Mouse (Mus musculus): ENCODE results near the gene Spata32. TPM values are rescaled to one million over a fixed set of nuclear protein-coding genes. Genes with fewer than 3 reads are reported as not detected.

The Spata32 gene
- polyA plus RNA-seq, 1 experiment from 2014 or later, result 1.3 TPM

DNA sequence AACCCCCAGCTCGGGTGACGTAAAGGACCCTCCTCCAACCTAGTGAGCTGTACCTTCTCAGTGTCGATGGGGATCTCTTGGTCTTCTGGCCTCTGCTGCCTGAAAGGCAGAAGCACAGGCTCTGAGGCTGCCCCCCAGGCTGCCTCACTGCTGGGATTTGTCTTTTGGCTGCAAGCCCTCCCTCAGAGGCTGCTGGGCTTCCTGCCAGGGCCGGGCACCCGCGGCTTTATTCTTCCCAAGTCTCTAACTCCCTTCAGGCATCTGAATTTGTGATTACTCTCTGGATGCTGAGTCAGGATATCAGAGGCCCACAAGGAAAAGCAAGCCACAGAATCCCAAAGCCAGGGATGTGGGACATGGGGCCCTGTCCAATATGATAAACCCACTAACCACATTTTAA is 16.6 kb downstream of the Spata32 start:
- Histone ChIP-seq H3K4me3 (ENCODE audit: low read length) (no peak overlapping the region), H3K27ac (ENCODE audit: low read depth, low read length) (0 out of 2 replicates have a peak overlapping the region, but pooled peaks have one; percentile 24), H3K4me1 (ENCODE audit: control insufficient read depth, insufficient read depth, low read depth, low read length) (peaks cover 17% of the 10 kb centered on the region), H3K9me3 (ENCODE audit: control insufficient read depth, low read length) (no peaks in the 10 kb centered on the region), H3K36me3 (ENCODE audit: control insufficient read depth, insufficient read depth, low read length) (peaks cover under 1% of the 10 kb centered on the region; the same call in 1 of the 2 replicates), H3K27me3 (replicated peaks; ENCODE audit: control insufficient read depth, insufficient read depth, low read length) (peaks cover 15% of the 10 kb centered on the region), H3K9ac (ENCODE audit: low read depth, low read length) (no peak overlapping the region), H3K4me2 (ENCODE audit: low read length) (no peak overlapping the region)
- 6% methylated on average over 6 of the region's 6 CpGs for WGBS
- ATAC-seq, result peak; percentile 52

DNA sequence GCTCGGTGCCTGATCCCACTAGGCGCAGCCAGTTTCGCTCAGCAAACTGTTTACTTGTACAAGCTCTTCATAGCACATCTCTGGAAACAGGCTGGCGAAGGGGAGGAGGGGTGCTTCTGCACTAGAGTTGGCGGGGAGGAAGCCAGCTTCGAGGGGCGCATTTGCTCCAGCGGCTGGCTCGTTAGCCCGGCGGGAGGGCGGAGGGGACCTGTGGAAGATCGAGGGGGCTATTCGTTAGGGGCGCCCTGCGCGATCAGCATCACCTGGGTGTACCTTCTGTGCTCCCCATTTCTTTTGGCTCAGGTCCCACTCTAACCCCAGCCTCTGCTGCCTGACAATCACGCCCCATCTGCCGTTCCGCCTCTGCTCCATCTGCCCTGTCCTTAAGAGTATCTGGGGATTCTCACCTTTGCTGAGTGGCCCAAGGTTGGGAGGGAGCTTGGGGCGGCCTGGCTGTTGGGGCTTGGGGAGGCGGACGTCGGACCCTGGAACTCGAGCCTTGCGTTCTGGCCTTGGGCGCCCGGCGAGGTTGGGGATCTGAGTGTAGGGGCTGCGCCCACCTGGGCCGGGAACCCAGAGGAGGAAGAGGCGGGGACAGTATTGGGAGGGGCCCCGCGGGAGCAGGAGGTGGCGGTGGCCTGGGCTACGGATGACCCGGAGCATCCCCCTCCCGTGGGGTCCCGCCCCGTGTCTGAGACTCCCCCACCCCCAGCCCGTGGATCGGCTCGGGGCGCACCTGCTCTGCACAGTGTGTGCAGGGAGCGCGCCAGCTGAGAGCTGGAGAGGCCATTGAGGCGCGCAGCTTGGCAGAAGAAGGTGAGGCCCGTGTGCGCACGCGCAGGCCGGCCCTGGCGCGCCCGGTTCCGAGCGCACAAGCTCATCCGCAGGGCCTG is 19.1 kb downstream of the Spata32 start:
- peak overlapping the region; percentile 72 for H3K9ac ChIP-seq (ENCODE audit: low read depth, low read length)
- peak overlapping the region; percentile 4; the same call in 1 of the 2 replicates for H3K27ac ChIP-seq (ENCODE audit: low read depth, low read length)
- H3K36me3 ChIP-seq (ENCODE audit: control insufficient read depth, insufficient read depth, low read length), result peaks cover 7% of the 10 kb centered on the region
- WGBS, result 2% methylated on average over 55 of the region's 59 CpGs
- peak overlapping the region; percentile 50 for H3K4me3 ChIP-seq (ENCODE audit: low read length)
- ATAC-seq, result peak; percentile 83
- peaks cover 34% of the 10 kb centered on the region for H3K27me3 ChIP-seq (replicated peaks; ENCODE audit: control insufficient read depth, insufficient read depth, low read length)
- no peaks in the 10 kb centered on the region for H3K9me3 ChIP-seq (ENCODE audit: control insufficient read depth, low read length)
- H3K4me2 ChIP-seq (ENCODE audit: low read length), result peak overlapping the region; percentile 88
- H3K4me1 ChIP-seq (ENCODE audit: control insufficient read depth, insufficient read depth, low read depth, low read length), result peaks cover 17% of the 10 kb centered on the region

DNA sequence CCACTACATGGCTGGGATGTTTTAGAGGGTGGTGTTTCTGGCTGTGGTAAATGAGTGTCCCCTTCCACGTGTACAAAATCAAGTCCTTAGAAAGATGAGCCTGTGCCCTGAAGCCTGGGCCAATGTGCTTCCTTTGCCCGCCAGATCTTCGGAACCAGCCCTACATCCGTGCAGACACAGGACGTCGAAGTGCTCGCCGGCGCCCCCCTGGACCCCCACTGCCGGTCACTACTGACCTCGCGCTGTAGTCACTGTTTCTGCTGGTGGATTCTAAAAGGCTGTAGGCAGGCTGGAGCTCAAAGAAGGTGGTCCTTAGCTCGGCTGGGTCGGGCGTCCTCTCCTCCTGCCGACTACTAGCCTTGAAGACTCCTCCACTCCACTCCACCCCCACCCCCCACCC is 19.9 kb downstream of the Spata32 start:
- Histone ChIP-seq H3K9ac (ENCODE audit: low read depth, low read length) (no peak overlapping the region; the same call in 1 of the 2 replicates), H3K4me2 (ENCODE audit: low read length) (peak overlapping the region; percentile 88), H3K27ac (ENCODE audit: low read depth, low read length) (no peak overlapping the region), H3K4me1 (ENCODE audit: control insufficient read depth, insufficient read depth, low read depth, low read length) (peaks cover 17% of the 10 kb centered on the region), H3K27me3 (replicated peaks; ENCODE audit: control insufficient read depth, insufficient read depth, low read length) (peaks cover 41% of the 10 kb centered on the region), H3K4me3 (ENCODE audit: low read length) (peak overlapping the region; percentile 50; the same call in 1 of the 2 replicates), H3K9me3 (ENCODE audit: control insufficient read depth, low read length) (no peaks in the 10 kb centered on the region), H3K36me3 (ENCODE audit: control insufficient read depth, insufficient read depth, low read length) (peaks cover 7% of the 10 kb centered on the region)
- WGBS, result 6% methylated on average over 13 of the region's 16 CpGs
- ATAC-seq, result no peak

DNA sequence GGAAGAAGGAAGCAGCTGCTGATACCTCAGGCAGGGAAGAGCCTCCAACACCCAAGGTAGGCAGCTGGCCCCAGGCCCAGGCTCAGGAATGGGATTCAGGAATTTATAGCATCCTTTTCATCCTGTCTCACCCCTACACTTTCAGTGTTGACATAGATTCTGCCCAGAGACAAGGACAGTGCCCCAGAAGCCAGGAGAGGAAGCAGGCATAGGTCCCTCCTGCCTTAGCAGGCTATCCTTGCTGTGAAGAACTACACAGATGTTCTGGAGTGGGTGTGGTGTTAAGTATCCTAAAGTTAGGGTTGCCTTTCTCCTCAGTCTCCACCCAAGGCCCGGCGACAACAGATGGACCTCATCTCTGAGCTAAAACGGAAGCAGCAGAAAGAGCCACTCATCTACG is 20.9 kb downstream of the Spata32 start:
- Histone ChIP-seq H3K9me3 (ENCODE audit: control insufficient read depth, low read length) (no peaks in the 10 kb centered on the region), H3K36me3 (ENCODE audit: control insufficient read depth, insufficient read depth, low read length) (peaks cover 7% of the 10 kb centered on the region), H3K27ac (ENCODE audit: low read depth, low read length) (no peak overlapping the region), H3K27me3 (replicated peaks; ENCODE audit: control insufficient read depth, insufficient read depth, low read length) (peaks cover 48% of the 10 kb centered on the region), H3K9ac (ENCODE audit: low read depth, low read length) (no peak overlapping the region), H3K4me3 (ENCODE audit: low read length) (no peak overlapping the region), H3K4me2 (ENCODE audit: low read length) (no peak overlapping the region), H3K4me1 (ENCODE audit: control insufficient read depth, insufficient read depth, low read depth, low read length) (peaks cover 24% of the 10 kb centered on the region)
- WGBS, result 95% methylated on average over 4 of the region's 4 CpGs
- no peak for ATAC-seq

DNA sequence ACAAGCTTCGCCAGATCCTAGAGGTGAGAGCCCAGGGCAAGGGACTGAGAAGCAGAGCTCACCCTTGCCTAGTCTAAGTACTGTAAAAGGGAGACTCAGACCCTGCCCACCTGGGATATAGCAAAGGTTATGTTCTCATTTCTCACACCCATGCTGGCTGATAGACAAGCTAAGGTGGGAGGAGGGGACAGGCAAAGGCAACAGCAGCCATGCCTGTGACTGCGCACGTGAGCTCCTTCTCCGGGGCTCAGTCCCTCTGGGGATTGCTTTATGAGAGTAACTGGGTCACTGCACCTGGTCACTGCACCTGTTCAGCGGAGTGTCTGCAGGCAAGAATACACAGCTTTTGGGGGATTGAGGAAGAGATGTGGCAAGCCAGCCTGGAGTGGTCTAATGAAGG is 22.6 kb downstream of the Spata32 start:
- ATAC-seq, result no peak
- Histone ChIP-seq H3K36me3 (ENCODE audit: control insufficient read depth, insufficient read depth, low read length) (peaks cover 7% of the 10 kb centered on the region), H3K9ac (ENCODE audit: low read depth, low read length) (no peak overlapping the region), H3K4me3 (ENCODE audit: low read length) (no peak overlapping the region), H3K9me3 (ENCODE audit: control insufficient read depth, low read length) (no peaks in the 10 kb centered on the region), H3K4me1 (ENCODE audit: control insufficient read depth, insufficient read depth, low read depth, low read length) (peaks cover 19% of the 10 kb centered on the region), H3K27ac (ENCODE audit: low read depth, low read length) (no peak overlapping the region), H3K4me2 (ENCODE audit: low read length) (no peak overlapping the region), H3K27me3 (replicated peaks; ENCODE audit: control insufficient read depth, insufficient read depth, low read length) (peaks cover 61% of the 10 kb centered on the region)
- 84% methylated on average over 5 of the region's 5 CpGs for WGBS

DNA sequence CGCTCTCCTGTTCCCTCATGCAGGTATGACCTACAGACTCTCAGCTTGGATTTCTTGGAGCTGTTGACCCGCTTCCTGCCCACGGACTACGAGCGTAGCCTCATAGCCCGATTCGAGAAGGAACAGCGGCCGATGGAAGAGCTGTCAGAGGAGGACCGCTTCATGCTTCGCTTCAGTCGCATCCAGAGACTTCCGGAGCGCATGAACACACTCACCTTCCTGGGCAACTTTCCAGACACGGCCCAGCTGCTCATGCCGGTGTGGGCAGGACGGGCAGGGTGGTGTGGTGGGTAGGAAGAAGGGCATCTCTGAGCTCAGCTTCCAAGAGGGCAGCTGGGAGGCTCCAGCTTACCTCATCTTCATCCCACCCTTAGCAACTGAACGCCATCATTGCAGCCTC is 23.0 kb downstream of the Spata32 start:
- Histone ChIP-seq H3K9me3 (ENCODE audit: control insufficient read depth, low read length) (no peaks in the 10 kb centered on the region), H3K4me2 (ENCODE audit: low read length) (no peak overlapping the region), H3K27me3 (replicated peaks; ENCODE audit: control insufficient read depth, insufficient read depth, low read length) (peaks cover 64% of the 10 kb centered on the region), H3K4me3 (ENCODE audit: low read length) (no peak overlapping the region), H3K9ac (ENCODE audit: low read depth, low read length) (no peak overlapping the region), H3K27ac (ENCODE audit: low read depth, low read length) (no peak overlapping the region), H3K36me3 (ENCODE audit: control insufficient read depth, insufficient read depth, low read length) (peaks cover 7% of the 10 kb centered on the region), H3K4me1 (ENCODE audit: control insufficient read depth, insufficient read depth, low read depth, low read length) (peaks cover 19% of the 10 kb centered on the region)
- WGBS, result 85% methylated on average over 18 of the region's 18 CpGs
- no peak for ATAC-seq

DNA sequence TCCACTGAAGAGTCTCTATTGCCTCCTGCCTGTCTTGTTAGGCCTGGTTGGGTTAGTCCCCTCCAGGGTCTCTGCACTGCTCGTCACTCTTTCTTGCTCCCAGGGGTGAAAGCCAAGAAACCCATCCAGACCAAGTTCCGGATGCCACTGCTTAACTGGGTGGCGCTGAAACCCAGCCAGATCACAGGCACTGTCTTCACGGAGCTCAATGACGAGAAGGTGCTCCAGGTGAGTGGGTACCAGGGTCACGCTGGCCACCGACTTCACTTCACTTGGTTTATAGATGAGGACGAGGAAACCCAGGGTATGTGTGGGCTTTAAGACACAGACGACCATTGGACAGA is 24.4 kb downstream of the Spata32 start:
- Histone ChIP-seq H3K27me3 (replicated peaks; ENCODE audit: control insufficient read depth, insufficient read depth, low read length) (peaks cover 66% of the 10 kb centered on the region), H3K4me3 (ENCODE audit: low read length) (no peak overlapping the region), H3K36me3 (ENCODE audit: control insufficient read depth, insufficient read depth, low read length) (peaks cover 11% of the 10 kb centered on the region), H3K9ac (ENCODE audit: low read depth, low read length) (no peak overlapping the region), H3K4me2 (ENCODE audit: low read length) (no peak overlapping the region), H3K9me3 (ENCODE audit: control insufficient read depth, low read length) (no peaks in the 10 kb centered on the region), H3K4me1 (ENCODE audit: control insufficient read depth, insufficient read depth, low read depth, low read length) (peaks cover 15% of the 10 kb centered on the region), H3K27ac (ENCODE audit: low read depth, low read length) (no peak overlapping the region)
- ATAC-seq, result no peak
- WGBS, result 39% methylated on average over 9 of the region's 9 CpGs

DNA sequence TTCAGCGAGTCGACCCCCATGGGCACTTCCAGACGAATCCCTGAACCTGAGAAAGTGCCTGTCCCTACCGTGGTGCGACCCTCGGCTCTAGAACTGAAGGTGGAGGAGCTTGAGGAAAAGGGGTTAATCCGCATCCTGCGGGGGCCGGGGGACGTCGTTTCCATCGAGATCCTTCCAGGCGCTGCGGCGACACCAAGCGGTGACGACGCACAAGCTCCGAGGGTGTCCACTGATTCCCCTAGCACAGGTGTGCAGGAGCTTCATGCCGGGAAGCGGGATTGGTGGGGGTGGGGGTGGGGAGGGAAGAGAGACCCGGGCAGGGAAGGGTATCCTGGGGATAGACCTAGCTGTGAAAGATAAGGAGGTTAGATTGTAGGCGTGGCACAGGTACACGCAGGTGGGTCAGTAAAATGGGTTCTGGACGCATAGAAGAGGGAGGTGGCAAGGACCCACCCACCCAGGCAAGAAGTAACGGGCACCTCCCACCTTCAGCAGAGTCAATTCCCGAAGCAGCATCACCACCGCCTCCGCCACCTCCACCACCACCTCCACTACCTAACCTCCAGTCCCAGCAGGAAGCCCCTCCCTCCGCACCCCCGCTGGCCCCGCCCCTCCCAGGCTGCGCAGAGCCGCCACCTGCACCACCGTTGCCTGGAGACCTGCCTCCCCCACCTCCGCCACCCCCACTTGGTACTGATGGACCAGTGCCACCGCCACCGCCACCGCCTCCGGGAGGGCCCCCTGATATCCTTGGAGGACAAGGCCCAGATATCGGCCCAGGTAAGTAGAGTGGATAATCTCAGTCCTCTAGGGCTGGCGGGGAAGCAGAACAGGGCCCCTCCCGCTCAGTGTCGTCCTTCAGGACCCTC is 25.0 kb downstream of the Spata32 start:
- peak; percentile 55 for ATAC-seq
- WGBS, result under 1% methylated on average over 30 of the region's 44 CpGs

More for the DNA sequence above, 25.0 kb downstream of the Spata32 start:
- no peaks in the 10 kb centered on the region for H3K9me3 ChIP-seq (ENCODE audit: control insufficient read depth, low read length)
- peak overlapping the region; percentile 45 for H3K4me2 ChIP-seq (ENCODE audit: low read length)
- H3K27me3 ChIP-seq (replicated peaks; ENCODE audit: control insufficient read depth, insufficient read depth, low read length), result peaks cover 65% of the 10 kb centered on the region
- H3K9ac ChIP-seq (ENCODE audit: low read depth, low read length), result peak overlapping the region; percentile 33
- no peak overlapping the region for H3K27ac ChIP-seq (ENCODE audit: low read depth, low read length)
- peaks cover 10% of the 10 kb centered on the region for H3K4me1 ChIP-seq (ENCODE audit: control insufficient read depth, insufficient read depth, low read depth, low read length)
- peak overlapping the region; percentile 30 for H3K4me3 ChIP-seq (ENCODE audit: low read length)
- peaks cover 11% of the 10 kb centered on the region for H3K36me3 ChIP-seq (ENCODE audit: control insufficient read depth, insufficient read depth, low read length)
